Mouse (Mus musculus): ENCODE measurements around the gene Sfxn1. TPM values are rescaled to one million over a fixed set of nuclear protein-coding genes. Genes with fewer than 3 reads are reported as not detected.

The Sfxn1 gene
- polyA plus RNA-seq, 1 experiment from 2014 or later: 83.4 TPM

DNA sequence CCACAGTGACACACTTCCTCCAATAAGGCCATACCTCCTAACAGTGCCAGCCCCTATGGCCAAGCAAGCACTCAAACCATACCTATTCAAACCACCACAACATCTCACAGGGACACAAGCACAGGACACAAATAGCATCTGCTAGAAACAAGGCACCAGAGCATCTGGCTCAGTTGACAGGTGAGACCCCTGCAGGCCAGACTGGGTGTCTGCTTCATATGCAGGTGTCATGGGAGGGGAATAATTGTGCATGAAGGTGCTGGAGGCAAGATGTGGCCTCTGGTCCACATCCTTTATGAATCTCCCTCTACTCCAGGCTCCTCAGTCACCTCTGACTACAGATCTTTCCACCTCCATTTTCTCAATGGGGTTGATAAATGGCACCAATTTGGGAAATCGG lies 80.8 kb downstream of the Sfxn1 start:
- H3K27me3 ChIP-seq: no peaks in the 10 kb centered on the region
- no peak for ATAC-seq (ENCODE audit: low FRiP score)
- H3K4me3 ChIP-seq (replicated peaks): no peak overlapping the region
- H3K4me2 ChIP-seq: no peak overlapping the region
- no peak overlapping the region for H3K9ac ChIP-seq
- H3K36me3 ChIP-seq (replicated peaks): no peaks in the 10 kb centered on the region
- H3K9me3 ChIP-seq: no peaks in the 10 kb centered on the region
- 79% methylated on average over 1 of the region's 1 CpGs for WGBS
- peaks cover 11% of the 10 kb centered on the region for H3K4me1 ChIP-seq
- no peak overlapping the region for H3K27ac ChIP-seq

DNA sequence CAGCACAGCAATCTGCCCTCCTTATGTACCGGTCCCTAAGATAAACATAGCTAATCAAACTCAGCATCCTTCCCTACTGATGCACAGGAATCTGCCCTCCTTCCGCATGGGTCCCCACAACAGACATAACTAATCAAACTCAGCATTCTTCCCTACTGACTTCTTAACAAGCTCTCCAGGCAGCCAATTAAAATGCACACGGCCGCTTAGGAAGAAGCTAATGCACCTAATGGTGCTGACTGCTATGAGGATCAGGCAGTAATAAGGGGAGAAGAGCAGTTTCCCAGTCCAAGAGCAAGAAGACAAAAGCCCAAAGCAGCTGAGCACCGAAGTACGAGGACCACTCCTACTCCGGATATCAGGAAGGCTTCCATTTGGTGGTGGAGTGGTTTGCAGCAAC lies 81.2 kb downstream of the Sfxn1 start:
- Histone ChIP-seq H3K4me3 (replicated peaks) (no peak overlapping the region), H3K36me3 (replicated peaks) (no peaks in the 10 kb centered on the region), H3K4me2 (no peak overlapping the region), H3K9ac (no peak overlapping the region), H3K27ac (no peak overlapping the region), H3K27me3 (no peaks in the 10 kb centered on the region), H3K9me3 (no peaks in the 10 kb centered on the region), H3K4me1 (peaks cover 11% of the 10 kb centered on the region)
- ATAC-seq (ENCODE audit: low FRiP score): no peak
- WGBS: 46% methylated on average over 7 of the region's 7 CpGs

DNA sequence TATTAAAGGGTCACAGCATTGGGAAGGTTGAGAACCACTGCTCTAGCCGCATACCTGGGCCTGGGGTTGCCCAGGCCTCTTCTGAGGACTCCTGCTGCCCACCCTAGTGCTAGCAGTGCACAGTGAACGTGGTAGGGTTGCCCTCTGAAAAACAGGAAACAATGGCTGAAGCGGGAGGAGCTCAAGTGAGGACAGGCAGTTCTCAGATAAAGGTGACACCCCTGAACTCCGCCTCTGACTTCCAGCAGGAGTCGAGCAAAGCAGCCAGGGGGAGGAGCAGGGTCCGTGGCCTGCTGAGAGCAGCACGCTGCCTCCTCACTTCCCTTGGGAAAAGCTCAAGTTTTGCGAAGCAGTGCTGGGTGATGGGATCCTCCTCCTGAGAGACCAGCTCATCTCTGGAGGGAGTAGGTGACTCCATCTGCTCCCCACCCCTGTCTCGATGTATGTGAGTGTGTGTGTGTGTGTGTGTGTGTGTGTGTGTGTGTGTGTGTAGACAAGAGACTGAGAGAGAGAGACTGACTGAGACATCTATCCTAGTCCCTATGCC lies 82.1 kb downstream of the Sfxn1 start:
- peaks cover 18% of the 10 kb centered on the region for H3K4me1 ChIP-seq
- H3K9me3 ChIP-seq: no peaks in the 10 kb centered on the region
- WGBS: 19% methylated on average over 9 of the region's 9 CpGs
- H3K4me2 ChIP-seq: no peak overlapping the region
- H3K9ac ChIP-seq: no peak overlapping the region
- H3K4me3 ChIP-seq (replicated peaks): no peak overlapping the region
- no peaks in the 10 kb centered on the region for H3K36me3 ChIP-seq (replicated peaks)
- no peak overlapping the region for H3K27ac ChIP-seq
- no peak for ATAC-seq (ENCODE audit: low FRiP score)
- no peaks in the 10 kb centered on the region for H3K27me3 ChIP-seq

DNA sequence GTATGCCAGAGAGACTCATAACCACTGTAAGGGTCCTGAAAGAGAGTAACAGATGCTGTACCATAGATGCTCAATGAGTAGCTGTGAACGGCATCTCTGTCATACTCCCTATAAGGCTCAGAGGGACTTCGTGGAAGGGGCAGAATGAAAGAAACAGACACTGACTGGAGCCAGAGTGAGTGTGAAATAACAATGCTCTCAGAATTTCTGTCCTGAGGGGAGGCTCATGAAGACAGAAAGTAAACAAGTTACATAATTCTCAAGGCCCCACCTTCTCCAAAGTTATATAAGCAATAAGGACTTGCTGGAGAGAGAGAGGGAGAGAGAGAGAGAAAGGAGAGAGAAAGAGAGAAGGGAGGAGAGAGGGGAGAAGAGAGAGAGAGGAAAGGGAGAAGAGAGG lies 84.2 kb downstream of the Sfxn1 start:
- Histone ChIP-seq H3K36me3 (replicated peaks) (no peaks in the 10 kb centered on the region), H3K9me3 (no peaks in the 10 kb centered on the region), H3K4me2 (no peak overlapping the region), H3K9ac (no peak overlapping the region), H3K4me1 (peaks cover 31% of the 10 kb centered on the region), H3K4me3 (replicated peaks) (no peak overlapping the region), H3K27me3 (no peaks in the 10 kb centered on the region), H3K27ac (no peak overlapping the region)
- no peak for ATAC-seq (ENCODE audit: low FRiP score)
- WGBS: 93% methylated on average over 2 of the region's 2 CpGs

Other genes with a start within 250 kb of the Sfxn1 start
- 0.41 and 0.49 TPM in 2 replicates for gene Drd1, start 16.2 kb upstream of the Sfxn1 start, polyA plus RNA-seq (2016; fragmentation: Nextera tagmentation; extraction: Ambion mirVana)
- gene Hrh2, start 120.3 kb downstream of the Sfxn1 start, polyA plus RNA-seq (2016; fragmentation: Nextera tagmentation; extraction: Ambion mirVana): not detected in 2 replicates

All from forebrain, embryonic 12.5 days (tissue).